Mouse (Mus musculus): ENCODE results near the gene Col18a1.

The Col18a1 gene

DNA sequence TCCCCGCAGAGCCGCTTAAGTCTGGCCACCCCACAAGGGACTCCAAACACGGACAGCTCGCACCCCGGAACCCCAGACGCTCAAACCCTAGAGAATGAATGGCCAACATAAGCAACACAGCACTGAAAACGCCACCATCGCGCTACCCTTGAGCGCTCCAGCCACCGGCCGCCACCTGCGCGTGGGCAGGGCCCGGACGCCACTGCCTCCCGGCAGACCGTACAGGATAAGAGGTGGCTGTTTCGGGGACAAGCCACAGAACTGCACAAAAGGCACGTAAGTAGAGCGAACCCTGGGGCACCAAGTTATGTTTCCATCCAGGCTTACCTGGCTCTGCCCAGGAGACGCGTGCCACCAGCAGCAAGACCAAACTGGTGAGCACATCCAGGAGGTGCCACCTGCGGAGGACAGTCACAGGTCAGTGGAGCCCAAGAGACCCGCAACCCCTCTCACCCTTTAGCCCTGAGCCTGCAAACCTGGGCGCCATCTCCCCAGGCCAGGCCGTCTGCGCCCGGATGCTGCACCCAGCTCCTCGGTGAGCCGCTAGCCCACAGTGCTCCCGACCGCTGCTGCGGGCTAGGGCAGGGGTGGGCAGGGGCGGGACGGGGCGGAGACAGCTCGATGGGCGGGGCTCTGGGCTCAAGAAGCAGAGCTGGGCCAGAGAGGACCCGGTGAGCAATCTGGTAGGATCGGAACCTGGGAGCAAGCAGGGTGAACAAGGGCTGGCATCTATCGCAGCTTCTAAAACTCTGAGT, at the start of gene Col18a1:
Gene Col18a1 (minus strand): TSS at position 586 of the 755 bp plus-strand sequence.
- DNase-seq (ENCODE audit: low spot score), result no peak

- no peak for DNase-seq (ENCODE audit: low spot score)
Observed at GRCm38 (mm10) chr10:77215641-77216040, 49.3 kb upstream of the Col18a1 start.

DNA sequence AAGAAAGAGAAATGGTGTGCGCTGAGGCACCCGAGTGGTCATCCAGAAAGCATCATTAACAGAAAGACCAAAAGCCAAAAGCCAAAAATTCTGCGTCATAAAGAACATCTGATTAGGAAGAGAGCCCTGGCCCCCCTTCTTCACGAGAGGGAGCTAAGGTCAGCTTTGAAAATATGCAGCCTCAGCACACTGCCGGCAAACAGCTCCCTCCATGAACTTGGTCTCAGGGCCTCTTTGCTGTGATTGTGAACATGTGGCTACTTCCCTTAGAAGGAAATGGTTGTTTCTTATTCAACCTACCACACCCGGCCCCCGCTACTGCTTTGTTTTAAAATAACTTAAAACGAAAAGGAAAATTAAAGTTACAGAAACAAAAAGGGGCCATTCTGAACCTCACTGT, 48.2 kb upstream of the Col18a1 start:
- DNase-seq (ENCODE audit: low spot score), result no peak

GRCm38 (mm10) chr10:77213483-77213882, 47.1 kb upstream of the Col18a1 start:
- DNase-seq (ENCODE audit: low spot score), result no peak

DNA sequence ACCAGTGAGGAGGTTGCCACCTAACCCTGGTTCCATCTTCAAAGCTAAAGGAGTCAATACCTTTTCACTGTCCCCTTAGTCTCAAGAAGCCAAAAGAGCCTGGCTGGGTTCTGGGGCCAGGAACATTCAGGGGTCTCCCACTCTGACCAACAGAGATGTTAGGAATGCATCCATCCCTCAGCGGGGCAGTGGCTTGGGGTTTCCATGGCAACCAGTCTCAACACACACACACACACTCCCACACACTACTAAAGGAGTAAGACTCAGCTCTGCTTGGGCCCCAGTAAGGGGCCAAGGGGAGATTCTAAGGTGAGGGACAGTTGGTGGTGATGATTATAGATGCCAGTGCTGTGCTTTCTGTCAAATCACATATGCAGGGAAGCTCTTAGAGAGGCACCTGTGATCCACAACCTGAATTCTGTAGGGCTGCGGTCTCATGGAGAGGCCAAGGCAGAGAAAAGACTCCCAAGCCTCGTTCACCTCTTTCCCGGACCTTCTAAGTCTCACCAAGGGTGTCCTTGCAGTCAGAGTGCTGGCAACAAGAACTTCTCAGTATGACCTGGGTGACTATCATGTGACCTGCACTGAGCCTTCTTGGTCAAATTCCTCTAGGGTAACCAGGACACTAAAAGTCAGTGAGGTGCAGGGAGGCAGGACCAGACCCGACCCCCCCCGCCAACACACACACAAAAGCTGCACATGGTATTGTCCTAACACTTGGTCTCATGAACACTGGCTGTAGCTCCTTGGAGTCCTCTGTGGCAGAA, 46.2 kb upstream of the Col18a1 start:
- no peak for DNase-seq (ENCODE audit: low spot score)

GRCm38 (mm10) chr10:77211116-77211570, 44.8 kb upstream of the Col18a1 start:
- DNase-seq (ENCODE audit: low spot score), result no peak

GRCm38 (mm10) chr10:77210666-77211065, 44.3 kb upstream of the Col18a1 start:
- no peak for DNase-seq (ENCODE audit: low spot score)

GRCm38 (mm10) chr10:77209261-77209660, 42.9 kb upstream of the Col18a1 start:
- no peak for DNase-seq (ENCODE audit: low spot score)

DNA sequence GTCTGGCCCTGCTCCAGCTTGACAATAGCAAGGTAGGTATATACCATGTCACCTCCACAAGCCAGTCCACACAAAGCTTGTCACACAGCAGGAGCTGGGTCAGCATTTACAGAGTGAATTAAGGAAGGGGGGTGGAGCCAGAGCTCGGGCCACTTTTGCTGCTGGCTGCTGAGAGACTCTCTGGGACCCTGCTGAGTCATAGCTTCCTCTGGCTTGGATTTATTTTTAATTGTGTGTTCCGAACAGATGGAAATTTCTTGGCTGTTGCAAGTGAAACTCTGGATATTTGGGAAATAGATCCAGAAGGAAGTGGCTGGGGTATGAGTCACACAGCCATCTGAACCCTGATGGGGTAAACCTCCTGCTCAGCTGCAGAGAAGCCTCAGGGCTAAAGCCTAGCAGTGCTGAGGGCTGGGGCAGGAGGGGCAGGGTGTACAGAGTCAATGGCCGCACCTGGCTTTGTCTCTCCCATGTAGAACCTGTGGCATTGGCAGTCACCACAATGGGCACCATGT, 40.3 kb upstream of the Col18a1 start:
- no peak for DNase-seq (ENCODE audit: low spot score)

- no peak for DNase-seq (ENCODE audit: low spot score)
Observed at GRCm38 (mm10) chr10:77206134-77206533, 39.8 kb upstream of the Col18a1 start.

DNA sequence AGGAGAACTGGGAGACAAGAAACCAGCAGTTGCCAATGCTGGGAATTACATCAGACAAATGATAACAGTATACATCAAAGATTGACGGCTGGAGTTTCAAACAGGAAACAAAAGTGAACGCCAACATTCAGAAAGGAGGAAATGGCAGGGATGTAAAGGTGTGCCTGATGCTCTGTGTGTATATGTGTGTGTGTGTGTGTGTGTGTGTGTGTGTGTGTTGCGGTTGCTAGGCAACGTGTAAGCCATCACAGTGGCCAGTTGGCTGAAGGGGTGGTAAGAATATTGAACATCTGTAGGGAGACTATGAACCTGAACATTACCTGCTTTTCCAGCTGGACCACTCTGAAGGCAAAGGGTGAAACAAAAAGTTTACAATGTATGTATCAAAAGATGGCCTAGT, 37.6 kb upstream of the Col18a1 start:
- DNase-seq (ENCODE audit: low spot score), result no peak

- no peak for DNase-seq (ENCODE audit: low spot score)
Observed at GRCm38 (mm10) chr10:77201919-77202318, 35.6 kb upstream of the Col18a1 start.

DNA sequence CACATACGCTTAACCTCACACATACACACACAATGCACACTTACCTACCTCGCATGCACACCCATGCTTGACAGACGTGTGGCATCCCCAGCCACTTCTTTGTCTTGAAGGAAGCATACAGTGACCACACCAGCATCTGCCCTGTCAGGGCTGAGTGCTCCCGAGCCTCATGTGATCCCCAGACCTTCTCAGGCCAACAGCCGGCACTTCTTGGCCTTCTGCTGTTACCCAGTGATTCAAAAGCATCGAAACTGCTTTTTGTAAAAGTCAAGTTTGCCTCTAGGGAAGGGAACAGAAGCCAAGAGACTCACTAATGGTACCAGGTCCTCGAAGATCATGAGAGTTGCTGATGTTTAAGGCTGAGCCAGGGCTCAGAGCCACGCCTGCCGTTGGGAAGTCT, 33.9 kb upstream of the Col18a1 start:
- DNase-seq (ENCODE audit: low spot score), result no peak

DNA sequence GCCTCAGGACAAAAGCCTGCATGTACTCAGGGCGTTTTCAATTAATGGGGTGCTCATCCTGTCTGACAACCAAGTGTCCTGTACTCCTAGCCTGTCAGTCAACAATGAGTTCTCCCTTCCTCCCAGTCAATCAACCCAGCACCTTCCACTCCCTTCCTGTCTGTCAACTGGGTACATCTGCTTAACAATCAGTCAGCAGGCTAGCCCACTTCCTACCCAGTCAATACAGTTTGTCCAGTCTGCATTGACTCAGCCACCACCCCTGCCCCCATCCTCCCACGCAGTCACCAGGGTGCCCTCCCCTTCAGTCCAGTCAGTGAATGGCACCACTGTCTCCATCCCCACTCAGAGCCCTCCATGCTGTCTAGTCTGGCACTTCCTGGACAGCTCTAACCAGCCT, 32.9 kb upstream of the Col18a1 start:
- DNase-seq (ENCODE audit: low spot score), result no peak

GRCm38 (mm10) chr10:77197469-77198209, 31.3 kb upstream of the Col18a1 start:
- no peak for DNase-seq (ENCODE audit: low spot score)

DNA sequence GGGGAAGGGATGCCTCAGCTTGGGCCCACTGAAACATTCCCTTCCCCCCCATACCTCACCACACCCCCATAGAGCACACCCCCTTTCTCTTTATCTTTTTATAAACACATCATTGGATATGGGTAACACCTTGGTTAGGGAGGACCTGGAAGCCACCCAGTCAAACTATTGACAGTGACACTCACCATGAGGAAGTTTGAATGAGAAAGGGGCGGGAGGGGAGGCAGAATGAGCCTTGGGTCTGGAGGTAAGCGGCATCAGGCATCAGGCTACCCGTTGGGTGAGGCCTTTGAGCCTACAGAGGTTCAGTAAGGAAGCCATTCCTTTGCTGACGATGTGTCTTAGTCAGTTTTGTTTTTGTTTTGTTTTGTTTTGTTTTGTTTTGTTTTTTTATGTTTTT, 30.3 kb upstream of the Col18a1 start:
- no peak for DNase-seq (ENCODE audit: low spot score)

GRCm38 (mm10) chr10:77196115-77196514, 29.8 kb upstream of the Col18a1 start:
- DNase-seq (ENCODE audit: low spot score), result no peak

DNA sequence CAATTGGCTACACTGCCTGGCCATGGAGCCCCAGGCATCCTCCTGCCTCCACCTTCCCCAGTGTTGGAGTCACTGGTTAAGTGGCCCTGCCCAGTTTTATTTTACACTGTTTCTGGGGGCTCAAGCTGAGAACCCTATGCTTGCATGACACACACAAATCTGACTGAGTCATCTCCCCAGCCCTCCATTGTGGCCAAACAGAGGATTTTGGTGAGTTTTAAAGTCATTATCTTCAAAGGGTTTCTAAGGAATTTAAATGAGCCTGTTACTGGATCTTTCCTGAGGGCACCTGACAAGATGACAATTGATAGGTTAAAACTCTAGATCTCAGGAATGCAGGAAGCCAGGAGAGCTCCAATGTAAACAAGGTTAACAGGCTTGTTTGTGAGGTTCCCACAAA, 27.1 kb upstream of the Col18a1 start:
- DNase-seq (ENCODE audit: low spot score), result no peak

GRCm38 (mm10) chr10:77192745-77193144, 26.4 kb upstream of the Col18a1 start:
- DNase-seq (ENCODE audit: low spot score), result no peak

- no peak for DNase-seq (ENCODE audit: low spot score)
Observed at GRCm38 (mm10) chr10:77190967-77191915, 24.9 kb upstream of the Col18a1 start.

GRCm38 (mm10) chr10:77187427-77187826, 21.1 kb upstream of the Col18a1 start:
- DNase-seq (ENCODE audit: low spot score), result no peak
